Mouse (Mus musculus): ENCODE results near the gene Gm15737.

DNA sequence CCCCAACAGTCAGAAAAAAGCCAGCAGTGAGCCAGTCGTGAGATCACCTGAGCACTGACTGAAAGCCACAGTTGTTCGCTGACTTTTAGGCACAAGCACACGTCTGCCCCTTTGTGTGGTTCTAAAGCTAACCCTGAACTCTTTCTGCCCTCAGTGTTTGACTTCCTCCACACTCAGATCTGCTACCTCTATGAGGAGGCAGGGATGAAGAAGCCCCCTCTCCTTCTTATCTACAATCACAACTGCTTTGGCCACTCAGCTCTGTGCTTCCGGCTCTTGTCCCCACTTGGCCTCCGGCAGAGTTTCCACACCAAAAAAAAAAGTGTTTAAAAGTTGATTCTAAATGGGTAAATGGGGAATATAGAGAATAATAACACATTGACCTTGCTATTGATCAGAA is 7.0 kb downstream of the Gm15737 start:
- TF ChIP-seq CTCF (IDR thresholded peaks at IDR 0.05; ENCODE audit: low read depth) (no peak), EP300 (IDR thresholded peaks at IDR 0.05; ENCODE audit: low read depth) (no peak)
